Mouse (Mus musculus) neural tube, embryonic 14.5 days (tissue): ENCODE data around the gene Magel2. TPM values are rescaled to one million over a fixed set of nuclear protein-coding genes. Genes with fewer than 3 reads are reported as not detected.

Experiments
- ATAC-seq: fragments of 200-750 bp; cut with Nextera tagmentation; 2 replicates; pipeline ENCODE4 v1.8.0; 2017; ENCODE audit warnings: low read depth, mild to moderate bottlenecking, moderate TSS enrichment, moderate library complexity
- H3K27ac ChIP-seq: fragments of 300-500 bp; sonication (generic); 2 replicates; pipeline ENCODE4 v1.5.1; 2014; ENCODE audit warnings: low read depth, mild to moderate bottlenecking, control low read depth, low read length, moderate library complexity, mixed read lengths
- H3K27me3 ChIP-seq: fragments of 300-500 bp; sonication (generic); 2 replicates; pipeline ENCODE4 v1.6.1; 2014; ENCODE audit warnings: low read length; ENCODE audit not compliant: control insufficient read depth, insufficient read depth
- H3K36me3 ChIP-seq: fragments of 300-500 bp; sonication (generic); 2 replicates; pipeline ENCODE4 v1.6.1; 2014; ENCODE audit warnings: low read length, mixed read lengths; ENCODE audit not compliant: control insufficient read depth, insufficient read depth
- H3K4me1 ChIP-seq: fragments of 300-500 bp; sonication (generic); 2 replicates; pipeline ENCODE4 v1.6.1; 2014; ENCODE audit warnings: low read length; ENCODE audit not compliant: control insufficient read depth, insufficient read depth
- H3K4me2 ChIP-seq: fragments of 300-500 bp; sonication (generic); 2 replicates; pipeline ENCODE4 v1.6.1; 2014; ENCODE audit warnings: mild to moderate bottlenecking, low read depth, low read length, control low read depth
- H3K4me3 ChIP-seq: fragments of 300-500 bp; sonication (generic); 2 replicates; pipeline ENCODE4 v1.5.1; 2014; ENCODE audit warnings: low read depth, low read length, control low read depth, mixed read lengths
- H3K9ac ChIP-seq: fragments of 300-500 bp; sonication (generic); replicated peaks from 2 replicates; pipeline ENCODE4 v1.6.1; 2014; ENCODE audit warnings: low read depth, mild to moderate bottlenecking, control low read depth, low read length, mixed read lengths
- H3K9me3 ChIP-seq: fragments of 300-500 bp; sonication (generic); 2 replicates; pipeline ENCODE4 v1.6.1; 2016; ENCODE audit warnings: low read length; ENCODE audit not compliant: control insufficient read depth
- WGBS: fragments of 180-500 bp; shearing (Covaris S2); extraction: QIAGEN DNeasy Blood & Tissue Kit; methylation state at CpG from one replicate; pipeline ENCODE4 v1.1.7; 2014; 5-methylcytosine and 5-hydroxymethylcytosine counted together
- polyA plus RNA-seq: library from polyadenylated mRNA; unstranded; fragments of >200 nt; fragmentation: Nextera tagmentation; extraction: Ambion mirVana; gene quantifications from 2 replicates; pipeline ENCODE4 v1.2.1, GENCODE M21; 2014

Gene Magel2
- polyA plus RNA-seq, 1 experiment from 2014 or later: 16.6 TPM

- no peak overlapping the region; the same call in 1 of the 2 replicates for H3K4me3 ChIP-seq
- H3K9me3 ChIP-seq: peaks cover 3% of the 10 kb centered on the region; the same call in 1 of the 2 replicates
- no peaks in the 10 kb centered on the region for H3K27me3 ChIP-seq
- peak overlapping the region; percentile 53; the same call in 1 of the 2 replicates for H3K4me2 ChIP-seq
- H3K36me3 ChIP-seq: no peaks in the 10 kb centered on the region
- H3K27ac ChIP-seq: no peak overlapping the region
- WGBS: 33% methylated on average over 4 of the region's 4 CpGs
- H3K9ac ChIP-seq: no peak overlapping the region
- H3K4me1 ChIP-seq: peaks cover 6% of the 10 kb centered on the region; the same call in 1 of the 2 replicates
- no peak for ATAC-seq
Measured at GRCm38 (mm10) chr7:62375658-62376057, 1.2 kb upstream of the Magel2 start.

DNA sequence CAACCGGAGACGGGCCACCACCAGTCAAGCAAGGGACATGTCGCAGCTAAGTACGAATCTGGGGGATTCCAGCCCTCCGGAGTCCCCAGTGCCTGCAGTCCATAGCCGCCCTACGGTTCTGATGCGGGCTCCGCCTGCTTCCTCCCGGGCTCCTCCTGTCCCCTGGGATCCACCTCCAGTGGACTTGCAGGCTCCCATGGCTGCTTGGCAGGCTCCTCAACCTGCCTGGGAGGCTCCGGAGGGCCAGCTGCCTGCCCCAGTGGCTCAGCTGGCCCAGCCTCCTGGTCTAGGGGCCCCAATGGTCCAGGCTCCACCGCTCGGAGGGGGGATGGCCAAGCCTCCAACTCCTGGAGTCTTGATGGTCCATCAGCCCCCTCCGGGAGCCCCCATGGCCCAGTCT, 503 bp downstream of the Magel2 start:
- peak overlapping the region; percentile 53 for H3K4me2 ChIP-seq
- ATAC-seq: peak; percentile 58
- peak overlapping the region; percentile 56 for H3K9ac ChIP-seq
- peaks cover 3% of the 10 kb centered on the region; the same call in 1 of the 2 replicates for H3K9me3 ChIP-seq
- H3K4me1 ChIP-seq: peaks cover 6% of the 10 kb centered on the region; the same call in 1 of the 2 replicates
- 36% methylated on average over 14 of the region's 14 CpGs for WGBS
- no peaks in the 10 kb centered on the region for H3K27me3 ChIP-seq
- H3K4me3 ChIP-seq: peak overlapping the region; percentile 47
- H3K36me3 ChIP-seq: no peaks in the 10 kb centered on the region
- peak overlapping the region; percentile 30; the same call in 1 of the 2 replicates for H3K27ac ChIP-seq

DNA sequence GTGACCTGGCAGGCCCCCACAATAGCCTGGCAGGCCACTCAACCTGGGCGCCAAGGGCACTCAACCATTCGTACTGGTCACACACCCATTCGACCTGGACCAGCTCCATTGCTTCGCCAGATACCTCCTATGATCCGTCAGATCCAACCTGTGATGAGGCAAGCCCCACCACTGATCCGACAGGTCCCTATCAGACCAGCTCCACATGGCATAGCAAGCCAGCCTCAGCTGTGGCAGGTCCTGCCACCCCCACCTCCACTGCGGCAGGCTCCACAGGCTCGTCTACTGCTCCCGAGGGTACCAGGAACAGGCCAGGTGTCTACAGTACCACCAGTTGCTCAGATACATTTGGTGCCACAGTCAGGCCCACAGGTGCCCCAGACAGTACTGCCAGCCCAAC, 1.7 kb downstream of the Magel2 start:
- Histone ChIP-seq H3K9ac (no peak overlapping the region), H3K27me3 (no peaks in the 10 kb centered on the region), H3K27ac (no peak overlapping the region), H3K4me1 (peaks cover 6% of the 10 kb centered on the region; the same call in 1 of the 2 replicates), H3K9me3 (peaks cover 3% of the 10 kb centered on the region; the same call in 1 of the 2 replicates), H3K4me3 (peak overlapping the region; percentile 47; the same call in 1 of the 2 replicates), H3K4me2 (peak overlapping the region; percentile 53; the same call in 1 of the 2 replicates), H3K36me3 (no peaks in the 10 kb centered on the region)
- 93% methylated on average over 9 of the region's 9 CpGs for WGBS
- ATAC-seq: no peak

DNA sequence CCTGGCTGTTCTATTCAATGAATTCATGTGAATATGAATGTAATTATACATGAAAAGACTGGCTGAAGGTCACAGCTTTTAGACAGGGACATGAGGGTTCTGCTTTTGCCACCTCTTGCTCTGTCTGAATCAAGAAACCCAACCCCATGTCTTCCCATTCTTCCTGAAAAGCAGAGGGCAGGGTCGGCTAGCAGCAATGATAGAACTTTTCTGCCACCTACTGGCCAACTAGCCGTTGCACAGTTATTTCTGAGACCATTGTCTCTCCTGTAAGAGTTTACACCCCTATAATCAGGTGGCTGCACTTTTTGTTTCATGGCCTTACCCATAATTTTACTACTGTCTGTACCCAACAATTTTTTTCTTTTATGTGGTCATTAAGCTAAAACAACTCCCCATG, 5.6 kb downstream of the Magel2 start:
- no peak overlapping the region for H3K9ac ChIP-seq
- H3K4me1 ChIP-seq: peaks cover 6% of the 10 kb centered on the region; the same call in 1 of the 2 replicates
- ATAC-seq: peak; percentile 68; the same call in 1 of the 2 replicates
- H3K27ac ChIP-seq: no peak overlapping the region
- H3K36me3 ChIP-seq: no peaks in the 10 kb centered on the region
- WGBS: 11% methylated on average over 2 of the region's 2 CpGs
- H3K4me3 ChIP-seq: no peak overlapping the region
- no peak overlapping the region for H3K4me2 ChIP-seq
- no peaks in the 10 kb centered on the region for H3K27me3 ChIP-seq
- peaks cover 3% of the 10 kb centered on the region; the same call in 1 of the 2 replicates for H3K9me3 ChIP-seq

GRCm38 (mm10) chr7:62388291-62388690, 11.5 kb downstream of the Magel2 start:
- no peak overlapping the region for H3K4me2 ChIP-seq
- no peaks in the 10 kb centered on the region for H3K4me1 ChIP-seq
- H3K36me3 ChIP-seq: no peaks in the 10 kb centered on the region
- H3K4me3 ChIP-seq: no peak overlapping the region
- H3K9ac ChIP-seq: no peak overlapping the region
- no peaks in the 10 kb centered on the region for H3K9me3 ChIP-seq
- ATAC-seq: no peak
- H3K27me3 ChIP-seq: no peaks in the 10 kb centered on the region
- WGBS: 55% methylated on average over 4 of the region's 4 CpGs
- no peak overlapping the region for H3K27ac ChIP-seq

- no peaks in the 10 kb centered on the region for H3K4me1 ChIP-seq
- 38% methylated on average over 1 of the region's 1 CpGs for WGBS
- ATAC-seq: no peak
Measured at GRCm38 (mm10) chr7:62392202-62392601, 15.4 kb downstream of the Magel2 start.

DNA sequence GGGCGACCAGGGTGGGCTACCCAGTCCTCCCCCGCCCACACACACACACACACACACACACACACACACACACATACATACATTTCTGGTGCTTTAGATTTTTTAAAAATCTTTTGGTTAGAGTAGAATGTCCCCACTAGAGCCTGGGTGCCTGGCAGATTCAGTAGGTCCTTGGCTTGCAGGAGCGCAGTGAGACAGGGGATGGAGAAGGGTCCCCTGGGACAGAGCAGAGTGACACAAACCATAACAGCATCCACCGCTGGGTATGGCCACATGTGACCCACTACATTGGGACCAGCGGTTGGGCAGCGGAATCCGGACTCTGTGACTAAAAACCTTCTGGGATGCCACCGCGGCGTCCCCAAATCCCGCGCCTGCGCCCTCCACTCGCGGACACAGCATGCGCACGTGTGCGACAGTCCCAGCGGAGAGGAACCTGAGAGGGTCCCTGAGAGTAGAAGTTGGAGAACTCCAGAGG, 29.8 kb downstream of the Magel2 start:
- H3K4me3 ChIP-seq: peak overlapping the region; percentile 21
- H3K4me1 ChIP-seq: no peaks in the 10 kb centered on the region
- peak overlapping the region; percentile 29 for H3K4me2 ChIP-seq
- WGBS: 35% methylated on average over 19 of the region's 19 CpGs
- H3K27ac ChIP-seq: no peak overlapping the region
- ATAC-seq: peak; percentile 54; the same call in 1 of the 2 replicates
- no peak overlapping the region for H3K9ac ChIP-seq
- H3K9me3 ChIP-seq: no peaks in the 10 kb centered on the region
- H3K36me3 ChIP-seq: no peaks in the 10 kb centered on the region
- no peaks in the 10 kb centered on the region for H3K27me3 ChIP-seq

More at GRCm38 (mm10) chr7:62392202-62392601, 15.4 kb downstream of the Magel2 start:
- H3K9me3 ChIP-seq: no peaks in the 10 kb centered on the region
- no peaks in the 10 kb centered on the region for H3K27me3 ChIP-seq
- no peak overlapping the region for H3K9ac ChIP-seq
- no peaks in the 10 kb centered on the region for H3K36me3 ChIP-seq
- no peak overlapping the region for H3K27ac ChIP-seq
- H3K4me3 ChIP-seq: no peak overlapping the region
- no peak overlapping the region for H3K4me2 ChIP-seq

DNA sequence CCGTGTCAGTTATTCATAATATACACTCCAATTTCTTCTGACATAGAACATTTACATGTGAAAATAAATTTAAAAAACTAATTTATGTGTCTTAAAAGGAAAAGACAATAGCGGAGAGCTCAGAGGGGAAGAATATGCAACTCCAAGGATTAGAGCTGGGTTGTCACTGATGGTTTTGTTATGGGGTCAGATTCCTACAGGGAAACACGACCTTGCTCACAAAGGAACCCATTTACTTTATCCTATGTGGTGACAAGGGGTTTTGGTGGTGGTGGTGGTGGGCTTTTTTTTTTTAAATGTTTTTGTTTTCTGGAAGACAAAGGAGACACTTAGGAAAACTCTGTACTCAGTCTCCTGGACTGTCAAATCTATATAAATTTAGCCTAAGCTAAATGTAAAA, 31.0 kb downstream of the Magel2 start:
- Histone ChIP-seq H3K27ac (no peak overlapping the region), H3K9me3 (no peaks in the 10 kb centered on the region), H3K4me3 (no peak overlapping the region), H3K9ac (no peak overlapping the region), H3K4me1 (no peaks in the 10 kb centered on the region), H3K27me3 (no peaks in the 10 kb centered on the region), H3K4me2 (no peak overlapping the region), H3K36me3 (no peaks in the 10 kb centered on the region)
- 33% methylated on average over 3 of the region's 3 CpGs for WGBS
- ATAC-seq: no peak

DNA sequence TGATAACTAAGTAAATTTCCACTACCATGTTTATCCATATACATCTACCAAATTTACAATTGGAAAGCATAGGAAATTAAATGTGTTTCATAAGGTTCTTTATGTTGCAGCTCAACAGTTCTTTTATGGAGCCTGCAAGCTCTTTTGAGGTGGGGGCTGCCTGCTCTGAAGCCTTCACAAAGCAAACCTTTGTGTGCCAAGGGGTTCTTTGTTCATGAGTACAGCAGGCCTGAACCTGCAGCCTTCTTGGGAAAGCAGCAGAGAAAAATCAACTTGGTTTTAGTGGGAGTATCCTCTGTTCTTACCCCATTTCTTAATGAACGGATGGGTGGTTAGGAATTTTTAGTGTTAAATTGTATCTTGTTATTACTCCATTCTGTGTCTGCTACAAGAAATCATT, 38.4 kb downstream of the Magel2 start:
- no peak overlapping the region for H3K9ac ChIP-seq
- H3K4me2 ChIP-seq: no peak overlapping the region
- no peak for ATAC-seq
- no peak overlapping the region for H3K27ac ChIP-seq
- H3K9me3 ChIP-seq: no peaks in the 10 kb centered on the region; the same call in 1 of the 2 replicates
- no peak overlapping the region for H3K4me3 ChIP-seq
- H3K27me3 ChIP-seq: no peaks in the 10 kb centered on the region
- H3K4me1 ChIP-seq: no peaks in the 10 kb centered on the region
- H3K36me3 ChIP-seq: no peaks in the 10 kb centered on the region
- 39% methylated on average over 1 of the region's 1 CpGs for WGBS
